Mouse (Mus musculus) naive thymus-derived CD4-positive, alpha-beta T cell, adult 5 months (primary cell): Measurements from ENCODE around the gene Pak1. TPM values are rescaled to one million over a fixed set of nuclear protein-coding genes. Genes with fewer than 3 reads are reported as not detected.

ENCODE experiments used
- polyA plus RNA-seq: library from polyadenylated mRNA; unstranded; fragments of 100-300 nt; shearing (Covaris generic); gene quantifications from one replicate; pipeline ENCODE4 v1.2.1, GENCODE M21; 2017

The Pak1 gene
- polyA plus RNA-seq, result 9.6 TPM

DNA sequence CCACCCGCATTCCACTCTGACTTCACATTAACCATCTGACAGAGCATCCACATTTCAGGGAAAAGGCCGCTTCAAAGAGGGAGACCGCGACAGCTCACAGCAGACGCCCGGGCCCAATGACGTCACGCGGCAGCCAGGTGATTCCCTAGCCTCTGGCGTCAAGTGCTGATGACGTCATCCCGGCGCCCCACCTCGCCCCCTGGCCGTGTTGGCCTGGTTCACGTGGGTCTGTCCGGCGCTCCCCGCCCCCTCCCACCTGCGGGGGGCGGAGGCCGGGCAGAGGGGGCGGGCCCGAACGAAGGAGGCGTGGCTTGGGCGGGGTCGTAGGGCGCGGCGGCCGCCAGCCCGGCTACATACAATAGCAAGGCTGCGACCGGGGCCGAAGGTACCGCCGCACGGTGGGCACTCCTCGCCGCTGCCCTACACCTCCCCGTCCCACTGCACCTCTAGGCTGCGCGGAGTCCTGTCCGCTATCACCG, at the start of gene Pak1:
Gene Pak1 (plus strand): TSS at position 352 of the 479 bp plus-strand sequence.

DNA sequence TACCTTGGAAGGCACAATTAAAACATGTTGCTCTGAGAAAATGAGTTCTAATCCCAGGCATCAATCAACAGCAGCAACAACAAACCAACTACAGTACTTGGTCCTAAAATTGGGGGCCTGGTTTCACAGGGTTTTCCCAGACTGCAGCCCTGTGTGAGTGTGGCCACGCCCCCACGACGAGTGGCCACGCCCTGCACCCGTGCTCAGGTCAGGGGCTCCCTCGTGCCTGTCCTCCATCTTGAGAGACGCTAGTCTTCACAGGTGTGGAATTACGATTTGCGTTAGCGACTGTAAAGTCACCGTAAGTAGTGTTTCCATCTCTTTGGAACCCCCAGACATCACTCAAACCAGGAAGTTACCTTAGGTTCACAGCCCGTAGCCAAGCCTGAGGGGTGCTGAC, 131.4 kb downstream of the Pak1 start, which contains the start of gene Gdpd4:
Gene Gdpd4 (plus strand): TSS at position 214 of the 400 bp plus-strand sequence.

Other genes with a start within 250 kb of the Pak1 start
- gene Aamdc, start 209.0 kb upstream of the Pak1 start, polyA plus RNA-seq, result 20.8 TPM
- gene Rsf1, start 208.7 kb upstream of the Pak1 start, polyA plus RNA-seq, result 67.5 TPM
- 90.7 TPM for gene Clns1a, start 91.9 kb upstream of the Pak1 start, polyA plus RNA-seq
- gene Aqp11, start 50.3 kb upstream of the Pak1 start, polyA plus RNA-seq, result 2.7 TPM
- gene Gdpd4, start 131.4 kb downstream of the Pak1 start, polyA plus RNA-seq, result not detected